Mouse (Mus musculus) heart, postnatal 0 days (tissue): Measurements from ENCODE around the gene Xpc. TPM values are rescaled to one million over a fixed set of nuclear protein-coding genes. Genes with fewer than 3 reads are reported as not detected.

ENCODE experiments used
- ATAC-seq: fragments of 200-750 bp; cut with Nextera tagmentation; 2 replicates; pipeline ENCODE4 v1.8.0; 2017; ENCODE audit warnings: low read depth, moderate number of reproducible peaks, moderate library complexity; ENCODE audit not compliant: insufficient read depth
- DNase-seq: peaks from one replicate; pipeline ENCODE4 v3.0.0-alpha.2; 2016; ENCODE audit warnings: low spot score
- H3K27ac ChIP-seq: fragments of 300-500 bp; sonication (generic); 2 replicates; pipeline ENCODE4 v1.5.1; 2014; ENCODE audit warnings: low read depth, mild to moderate bottlenecking
- H3K27me3 ChIP-seq: fragments of 300-500 bp; sonication (generic); 2 replicates; pipeline ENCODE4 v1.6.1; 2014; ENCODE audit warnings: low read length, mixed read lengths; ENCODE audit not compliant: control insufficient read depth, insufficient read depth
- H3K36me3 ChIP-seq: fragments of 300-500 bp; sonication (generic); replicated peaks from 2 replicates; pipeline ENCODE4 v1.6.1; 2014; ENCODE audit warnings: low read length, mixed read lengths; ENCODE audit not compliant: control insufficient read depth, insufficient read depth
- H3K4me1 ChIP-seq: fragments of 300-500 bp; sonication (generic); 2 replicates; pipeline ENCODE4 v1.6.1; 2014; ENCODE audit warnings: antibody characterized with exemption; ENCODE audit not compliant: control insufficient read depth, insufficient read depth
- H3K4me2 ChIP-seq: fragments of 300-500 bp; sonication (generic); 2 replicates; pipeline ENCODE4 v1.6.1; 2014; ENCODE audit warnings: low read depth, mild to moderate bottlenecking, low read length, moderate library complexity
- H3K4me3 ChIP-seq: fragments of 300-500 bp; sonication (generic); 2 replicates; pipeline ENCODE4 v1.5.1; 2014; ENCODE audit warnings: low read depth, low read length
- H3K9ac ChIP-seq: fragments of 300-500 bp; sonication (generic); replicated peaks from 2 replicates; pipeline ENCODE4 v1.6.1; 2014; ENCODE audit warnings: low read depth, low read length, mixed read lengths
- H3K9me3 ChIP-seq: fragments of 300-500 bp; sonication (generic); replicated peaks from 2 replicates; pipeline ENCODE4 v1.6.1; 2016; ENCODE audit warnings: low read length; ENCODE audit not compliant: control insufficient read depth
- CTCF ChIP-seq: IDR thresholded peaks from 2 replicates; pipeline ENCODE4 v1.5.1; 2016; ENCODE audit warnings: antibody characterized with exemption, control low read depth, low read depth
- EP300 ChIP-seq: IDR thresholded peaks from 2 replicates; pipeline ENCODE4 v1.6.1; 2016; ENCODE audit warnings: antibody characterized with exemption, low read depth
- WGBS: fragments of 180-500 bp; shearing (Covaris S2); extraction: QIAGEN DNeasy Blood & Tissue Kit; methylation state at CpG from one replicate; pipeline ENCODE4 v1.1.7; 2014; 5-methylcytosine and 5-hydroxymethylcytosine counted together
- polyA plus RNA-seq: library from polyadenylated mRNA; unstranded; fragments of >200 nt; fragmentation: Nextera tagmentation; extraction: Ambion mirVana; gene quantifications from 2 replicates; pipeline ENCODE4 v1.2.1, GENCODE M21; 2015
- total RNA-seq: library from RNA; depleted of rRNA; stranded (reverse); fragments of >200 nt; gene quantifications from 2 replicates; pipeline ENCODE4 v1.2.3, GENCODE M21; 2014; ENCODE audit warnings: low replicate concordance; rRNA removed

Gene Xpc
- total and polyA plus RNA-seq, 2 experiments from 2014 or later, result 5.7 to 11.3 TPM

GRCm38 (mm10) chr6:91440474-91441144, 75.1 kb downstream of the Xpc start:
- Histone ChIP-seq H3K27ac (peak overlapping the region; percentile 74), H3K36me3 (no peaks in the 10 kb centered on the region), H3K4me2 (peak overlapping the region; percentile 96), H3K9me3 (no peaks in the 10 kb centered on the region), H3K4me1 (peaks cover 9% of the 10 kb centered on the region), H3K4me3 (peak overlapping the region; percentile 73), H3K9ac (peak overlapping the region; percentile 80), H3K27me3 (no peaks in the 10 kb centered on the region; the same call in none of the 2 replicates)
- DNase-seq (peak; percentile 96), ATAC-seq (peak; percentile 96)
- TF ChIP-seq EP300 (no peak), CTCF (no peak)
- 2% methylated on average over 30 of the region's 30 CpGs for whole genome bisulfite sequencing

Other genes with a start within 250 kb of the Xpc start
- not detected in 2 replicates for gene Wnt7a, start 104.5 kb downstream of the Xpc start, total RNA-seq
- gene Wnt7a, start 104.5 kb downstream of the Xpc start, polyA plus RNA-seq, result not detected in 2 replicates
- 13.6 and 25.4 TPM in 2 replicates for gene Chchd4, start 42.3 kb downstream of the Xpc start, total RNA-seq
- 28.0 and 30.9 TPM in 2 replicates for gene Chchd4, start 42.3 kb downstream of the Xpc start, polyA plus RNA-seq
- gene Tmem43, start 42.2 kb downstream of the Xpc start, total RNA-seq, result 41.3 and 43.9 TPM in 2 replicates
- 16.9 and 18.8 TPM in 2 replicates for gene Tmem43, start 42.2 kb downstream of the Xpc start, polyA plus RNA-seq
- 32.1 and 42.8 TPM in 2 replicates for gene Lsm3, start within 50 bp of the Xpc start, total RNA-seq
- gene Lsm3, start within 50 bp of the Xpc start, polyA plus RNA-seq, result 145 and 151 TPM in 2 replicates
- 95.3 and 149 TPM in 2 replicates for gene Slc6a6, start 168.2 kb upstream of the Xpc start, total RNA-seq
- gene Slc6a6, start 168.2 kb upstream of the Xpc start, polyA plus RNA-seq, result 87.4 and 116 TPM in 2 replicates